Mouse (Mus musculus) kidney, postnatal 0 days (tissue): ENCODE measurements around the gene Sirt4. TPM values are rescaled to one million over a fixed set of nuclear protein-coding genes. Genes with fewer than 3 reads are reported as not detected.
A peak's percentile ranks its signal among the peaks of the same experiment; 100 is the strongest.

Experiments
- ATAC-seq: fragments of 200-750 bp; cut with Nextera tagmentation; replicated peaks from 2 replicates; pipeline ENCODE4 v1.8.0; 2017; ENCODE audit warnings: low read depth, moderate number of reproducible peaks, moderate TSS enrichment, moderate library complexity; ENCODE audit not compliant: low FRiP score
- DNase-seq: peaks from one replicate; pipeline ENCODE4 v3.0.0-alpha.2; 2016; ENCODE audit warnings: low spot score
- H3K27ac ChIP-seq: fragments of 300-500 bp; sonication (generic); 2 replicates; pipeline ENCODE4 v1.5.1; 2014; ENCODE audit warnings: mild to moderate bottlenecking
- H3K27me3 ChIP-seq: fragments of 300-500 bp; sonication (generic); 2 replicates; pipeline ENCODE4 v1.6.1; 2014; ENCODE audit warnings: low read length, mixed read lengths; ENCODE audit not compliant: insufficient read depth
- H3K36me3 ChIP-seq: fragments of 300-500 bp; sonication (generic); 2 replicates; pipeline ENCODE4 v1.6.1; 2014; ENCODE audit warnings: low read length, mixed read lengths; ENCODE audit not compliant: insufficient read depth
- H3K4me1 ChIP-seq: fragments of 300-500 bp; sonication (generic); replicated peaks from 2 replicates; pipeline ENCODE4 v1.6.1; 2014; ENCODE audit warnings: antibody characterized with exemption, low read length, mixed read lengths; ENCODE audit not compliant: insufficient read depth
- H3K4me2 ChIP-seq: fragments of 300-500 bp; sonication (generic); 2 replicates; pipeline ENCODE4 v1.6.1; 2014; ENCODE audit warnings: mild to moderate bottlenecking, low read length, moderate library complexity, mixed read lengths
- H3K4me3 ChIP-seq: fragments of 300-500 bp; sonication (generic); replicated peaks from 2 replicates; pipeline ENCODE4 v1.5.1; 2014; ENCODE audit warnings: low read depth, low read length
- H3K9ac ChIP-seq: fragments of 300-500 bp; sonication (generic); 2 replicates; pipeline ENCODE4 v1.6.1; 2014; ENCODE audit warnings: low read depth, low read length
- H3K9me3 ChIP-seq: fragments of 300-500 bp; sonication (generic); replicated peaks from 2 replicates; pipeline ENCODE4 v1.6.1; 2016; ENCODE audit warnings: low read length, inconsistent platforms, mixed read lengths
- CTCF ChIP-seq: IDR thresholded peaks from 2 replicates; pipeline ENCODE4 v1.5.1; 2016; ENCODE audit warnings: antibody characterized with exemption, low read depth, mild to moderate bottlenecking, moderate library complexity
- WGBS: fragments of 180-500 bp; shearing (Covaris S2); extraction: QIAGEN DNeasy Blood & Tissue Kit; methylation state at CpG from one replicate; pipeline ENCODE4 v1.1.7; 2014; 5-methylcytosine and 5-hydroxymethylcytosine counted together
- polyA plus RNA-seq: library from polyadenylated mRNA; unstranded; fragments of >200 nt; fragmentation: Nextera tagmentation; extraction: Ambion mirVana; gene quantifications from 2 replicates; pipeline ENCODE4 v1.2.1, GENCODE M21; 2015

Sirt4 gene
- polyA plus RNA-seq, 1 experiment from 2014 or later: 19.6 TPM

GRCm38 (mm10) chr5:115470766-115471531 is 13.6 kb downstream of the Sirt4 start:
- Histone ChIP-seq H3K4me3 (no peak overlapping the region), H3K27me3 (no peaks in the 10 kb centered on the region), H3K9me3 (no peaks in the 10 kb centered on the region), H3K4me1 (peaks cover 4% of the 10 kb centered on the region; the same call in 1 of the 2 replicates), H3K9ac (no peak overlapping the region), H3K36me3 (no peaks in the 10 kb centered on the region), H3K4me2 (peak overlapping the region; percentile 15; the same call in 1 of the 2 replicates), H3K27ac (no peak overlapping the region)
- peak; percentile 68 for DNase-seq
- no peak for ATAC-seq
- TF ChIP-seq CTCF: peak; percentile 82
- WGBS: 32% methylated on average over 20 of the region's 20 CpGs

GRCm38 (mm10) chr5:115469791-115470190 is 14.7 kb downstream of the Sirt4 start:
- peak overlapping the region; percentile 42; the same call in 1 of the 2 replicates for H3K27ac ChIP-seq
- no peaks in the 10 kb centered on the region; the same call in 1 of the 2 replicates for H3K4me1 ChIP-seq
- WGBS: 45% methylated on average over 6 of the region's 6 CpGs
- peak; percentile 26 for DNase-seq
- H3K9me3 ChIP-seq: no peaks in the 10 kb centered on the region
- no peak overlapping the region for H3K9ac ChIP-seq
- H3K36me3 ChIP-seq: no peaks in the 10 kb centered on the region
- H3K4me3 ChIP-seq: no peak overlapping the region
- TF ChIP-seq CTCF: no peak
- ATAC-seq: peak; percentile 50; the same call in 1 of the 2 replicates
- H3K27me3 ChIP-seq: no peaks in the 10 kb centered on the region
- no peak overlapping the region for H3K4me2 ChIP-seq

- Histone ChIP-seq H3K27ac (no peak within 1 kb of the TSS), H3K36me3 (no peaks in the 10 kb centered on the region), H3K4me3 (no peak within 1 kb of the TSS), H3K27me3 (no peaks in the 10 kb centered on the region), H3K9me3 (no peaks in the 10 kb centered on the region), H3K9ac (no peak within 1 kb of the TSS), H3K4me1 (no peaks in the 10 kb centered on the region; the same call in 1 of the 2 replicates), H3K4me2 (no peak within 1 kb of the TSS)
- peak; percentile 52 for TF ChIP-seq CTCF
- DNase-seq (peak; percentile 27), ATAC-seq (no peak)
- 45% methylated on average over 9 of the region's 9 CpGs for WGBS
Measured at GRCm38 (mm10) chr5:115465642-115466420, 18.7 kb downstream of the Sirt4 start, which contains the start of gene Pla2g1b. Gene Pla2g1b (plus strand): TSS chr5:115466262.

GRCm38 (mm10) chr5:115464408-115465115 is 20.0 kb downstream of the Sirt4 start:
- ATAC-seq (no peak), DNase-seq (no peak)
- H3K27me3 ChIP-seq: no peaks in the 10 kb centered on the region
- no peak overlapping the region for H3K4me2 ChIP-seq
- TF ChIP-seq CTCF: no peak
- H3K4me1 ChIP-seq: no peaks in the 10 kb centered on the region
- no peaks in the 10 kb centered on the region for H3K9me3 ChIP-seq
- H3K9ac ChIP-seq: no peak overlapping the region
- no peak overlapping the region for H3K27ac ChIP-seq
- WGBS: 75% methylated on average over 18 of the region's 18 CpGs
- no peak overlapping the region for H3K4me3 ChIP-seq
- H3K36me3 ChIP-seq: no peaks in the 10 kb centered on the region

GRCm38 (mm10) chr5:115458918-115459317 is 25.6 kb downstream of the Sirt4 start:
- H3K9me3 ChIP-seq: no peaks in the 10 kb centered on the region
- no peak for ATAC-seq
- WGBS: 66% methylated on average over 13 of the region's 13 CpGs

GRCm38 (mm10) chr5:115455838-115456237 is 28.7 kb downstream of the Sirt4 start:
- peaks cover 12% of the 10 kb centered on the region; the same call in 1 of the 2 replicates for H3K36me3 ChIP-seq
- H3K27ac ChIP-seq: no peak overlapping the region
- ATAC-seq (no peak), DNase-seq (no peak)
- 69% methylated on average over 7 of the region's 7 CpGs for WGBS
- TF ChIP-seq CTCF: no peak
- no peak overlapping the region for H3K9ac ChIP-seq
- H3K9me3 ChIP-seq: no peaks in the 10 kb centered on the region
- no peaks in the 10 kb centered on the region for H3K4me1 ChIP-seq
- H3K4me3 ChIP-seq: no peak overlapping the region
- no peak overlapping the region for H3K4me2 ChIP-seq
- H3K27me3 ChIP-seq: no peaks in the 10 kb centered on the region

More at GRCm38 (mm10) chr5:115458918-115459317, 25.6 kb downstream of the Sirt4 start:
- H3K27ac ChIP-seq: no peak overlapping the region
- no peak overlapping the region for H3K4me3 ChIP-seq
- H3K27me3 ChIP-seq: no peaks in the 10 kb centered on the region
- H3K9ac ChIP-seq: no peak overlapping the region
- no peaks in the 10 kb centered on the region for H3K4me1 ChIP-seq
- no peak overlapping the region for H3K4me2 ChIP-seq
- TF ChIP-seq CTCF: no peak
- H3K36me3 ChIP-seq: 0 out of 2 replicates have a peak, but pooled peaks cover 3% of the 10 kb centered on the region
- no peak for DNase-seq
